Mouse (Mus musculus) c-Kit-positive CD71-positive TER-119-negative erythroid progenitor cells, embryonic 14.5 days (primary cell): ENCODE measurements around the gene Iqgap2.

Source experiments
- DNase-seq: peaks from one replicate; pipeline ENCODE4 v3.0.0-alpha.2; 2013; ENCODE audit warnings: low read depth

Gene Iqgap2

DNA sequence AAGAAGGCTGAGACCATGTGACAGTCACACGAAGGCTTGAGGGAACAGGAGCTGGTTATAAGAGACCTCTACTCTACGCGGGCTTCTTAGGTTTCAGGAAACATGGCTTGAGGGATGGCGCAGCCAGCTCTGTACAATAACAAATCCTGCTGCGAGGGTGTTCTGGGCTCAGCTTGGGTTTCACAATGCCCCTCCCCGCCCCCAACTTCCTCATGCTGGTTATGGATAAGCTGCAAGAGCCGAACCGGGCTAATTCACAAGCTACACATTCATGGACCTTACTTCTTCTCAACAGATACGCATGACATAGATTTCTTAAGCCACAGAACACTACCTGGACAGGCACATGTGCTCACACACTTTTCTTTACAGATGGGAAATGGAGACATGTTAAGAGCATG lies 113.0 kb downstream of the Iqgap2 start:
- DNase-seq = no peak

DNA sequence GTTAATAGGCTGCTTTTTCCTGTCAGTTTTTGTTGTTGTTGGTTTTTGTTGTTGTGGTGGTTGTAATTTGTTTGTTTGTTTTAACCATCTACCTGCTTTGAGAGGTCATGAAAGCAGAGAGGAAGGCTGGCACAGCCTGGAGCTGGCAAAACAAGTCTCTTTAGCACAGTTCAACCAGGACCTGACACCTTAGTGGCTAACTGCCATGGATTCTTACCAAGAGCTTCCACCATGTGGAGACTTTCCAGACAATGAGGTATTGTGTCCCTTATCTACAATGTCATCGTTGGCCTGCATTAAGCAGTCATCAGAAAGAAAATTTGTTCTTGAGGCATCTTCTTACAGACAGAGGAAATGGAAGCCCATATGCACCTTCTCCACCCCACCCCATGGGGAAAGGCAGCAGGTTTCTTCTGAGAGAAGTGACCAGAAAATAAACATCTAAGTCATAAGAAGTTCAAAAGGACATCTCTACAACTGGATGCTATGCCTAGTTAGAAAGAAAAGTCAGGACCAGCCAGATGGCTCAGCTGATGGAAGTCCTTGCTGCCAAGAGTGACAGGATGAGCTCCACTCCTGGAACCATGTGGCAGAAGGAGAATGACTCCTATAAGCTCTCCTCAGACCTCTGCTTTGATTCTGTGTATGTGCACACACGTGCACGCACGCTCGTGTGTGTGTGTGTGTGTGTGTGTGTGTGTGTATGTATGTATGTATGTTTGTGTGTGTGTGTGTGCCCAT lies 113.9 kb downstream of the Iqgap2 start:
- DNase-seq = no peak

DNA sequence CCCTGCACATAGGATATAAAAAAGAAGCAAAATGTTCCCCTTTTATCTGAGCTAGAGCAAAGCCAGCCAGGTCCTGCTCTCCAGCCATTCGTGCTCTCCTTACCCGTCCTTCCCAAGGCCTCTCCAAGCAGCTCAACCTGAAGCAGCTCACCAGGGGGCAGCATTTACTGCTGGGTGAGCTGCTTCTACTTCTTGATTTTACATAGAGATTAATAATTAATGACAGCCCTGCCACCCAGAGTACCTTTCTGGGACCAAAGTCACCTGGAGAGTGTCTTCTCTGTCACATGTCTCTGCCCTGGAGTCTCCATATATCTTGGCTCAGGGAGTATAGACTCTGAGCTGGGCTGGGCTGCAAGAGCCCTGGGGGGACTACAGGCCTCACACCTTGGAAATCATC lies 114.5 kb downstream of the Iqgap2 start:
- DNase-seq = peak; percentile 32

DNA sequence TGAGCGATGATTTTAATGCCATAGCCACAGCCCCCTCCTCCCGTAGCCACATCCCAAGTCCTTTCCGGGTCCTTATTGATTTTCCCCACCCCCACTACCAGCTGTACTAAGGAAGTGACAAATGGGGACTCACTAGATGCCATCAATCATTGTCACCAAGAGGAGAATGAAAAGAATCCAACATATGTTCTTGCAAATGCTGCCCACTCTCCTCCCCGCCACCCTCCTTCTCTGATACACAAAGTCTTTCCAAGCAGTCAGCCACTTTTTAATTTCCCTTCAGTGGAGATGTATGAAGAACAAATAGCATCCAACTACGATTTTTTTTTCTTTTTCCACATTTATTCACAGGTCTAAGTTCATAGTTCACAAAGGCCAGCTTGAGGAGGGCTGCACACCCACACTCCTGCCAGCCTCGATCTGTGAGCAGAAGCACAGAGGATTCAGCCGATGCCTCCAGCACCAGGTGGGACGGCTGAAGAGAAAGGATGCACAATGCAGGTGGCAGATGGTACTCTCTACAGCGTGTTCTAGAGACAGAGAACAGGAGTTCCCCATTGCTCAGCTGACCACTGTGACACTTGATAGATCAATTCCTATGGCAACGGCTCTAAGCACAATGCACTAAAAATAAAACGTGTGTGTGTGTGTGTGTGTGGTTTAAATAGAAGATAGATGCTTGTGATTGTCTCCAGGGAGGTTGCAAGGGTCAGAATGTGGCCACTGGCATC lies 116.6 kb downstream of the Iqgap2 start:
- DNase-seq = no peak

DNA sequence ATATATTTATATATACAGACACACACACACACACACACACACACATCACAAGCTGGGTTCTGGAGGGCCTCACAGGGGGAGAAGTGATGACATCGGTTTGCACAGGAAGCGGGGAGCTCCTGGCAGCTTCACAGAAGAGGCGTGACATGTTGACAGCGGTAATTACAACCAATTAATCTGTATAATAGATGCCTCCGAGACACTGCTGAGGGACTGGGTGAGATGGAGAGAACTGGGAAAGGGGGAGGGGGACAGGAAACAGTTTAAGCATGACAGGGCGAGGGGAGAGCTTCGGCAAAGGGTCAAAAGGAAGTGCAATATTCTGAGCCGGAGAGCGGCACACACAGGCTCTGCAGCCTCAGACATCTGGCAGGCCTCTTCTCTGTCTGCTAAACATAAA lies 126.7 kb downstream of the Iqgap2 start:
- DNase-seq = no peak

DNA sequence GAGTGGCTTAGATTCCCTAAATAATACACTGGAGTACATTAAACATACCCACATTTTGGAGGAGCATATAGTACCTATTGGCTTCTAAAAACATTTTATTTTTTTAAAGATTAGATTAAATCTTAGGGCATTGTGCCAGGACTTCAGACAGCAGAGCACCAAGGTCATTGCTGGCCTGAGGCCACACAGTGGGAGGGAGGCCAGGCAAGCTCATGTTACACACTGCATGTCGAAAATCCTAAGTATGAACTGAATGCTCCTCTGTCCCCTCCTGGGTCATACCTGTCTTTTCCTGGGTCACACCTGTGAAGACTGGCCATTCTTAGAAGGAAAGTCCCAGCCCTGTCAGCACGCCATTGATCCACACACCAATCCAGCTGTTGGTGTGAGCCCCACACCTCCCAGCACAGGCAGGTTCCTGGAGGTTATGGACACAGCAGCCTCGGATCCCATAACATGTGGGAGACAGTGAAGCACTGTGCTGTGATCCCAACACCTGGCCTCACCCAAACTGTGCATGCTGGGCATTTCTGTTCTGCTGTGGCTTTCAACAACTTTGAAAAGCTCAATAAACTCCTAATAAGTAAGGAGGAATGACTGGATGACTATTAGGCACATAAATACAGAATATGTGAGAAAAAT lies 127.7 kb downstream of the Iqgap2 start:
- DNase-seq = no peak

DNA sequence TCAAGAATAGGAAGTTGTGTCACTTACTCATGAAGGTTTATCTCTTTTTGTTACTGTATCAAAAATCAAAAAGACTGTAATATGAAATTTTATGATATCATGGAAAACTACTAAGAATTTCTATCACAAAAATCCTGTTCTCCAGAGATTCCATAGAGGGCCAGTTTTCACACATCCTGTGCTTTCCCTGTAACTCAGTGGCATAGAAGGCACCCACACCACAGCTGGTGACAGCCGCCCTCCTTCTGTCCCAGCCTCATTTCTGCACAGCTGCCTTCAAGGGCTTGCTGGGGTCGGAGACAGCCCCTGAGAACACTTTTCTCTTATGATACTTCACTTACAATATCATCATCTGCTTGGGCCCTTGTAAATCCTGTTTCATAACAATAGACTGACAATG lies 131.9 kb downstream of the Iqgap2 start:
- no peak for DNase-seq

DNA sequence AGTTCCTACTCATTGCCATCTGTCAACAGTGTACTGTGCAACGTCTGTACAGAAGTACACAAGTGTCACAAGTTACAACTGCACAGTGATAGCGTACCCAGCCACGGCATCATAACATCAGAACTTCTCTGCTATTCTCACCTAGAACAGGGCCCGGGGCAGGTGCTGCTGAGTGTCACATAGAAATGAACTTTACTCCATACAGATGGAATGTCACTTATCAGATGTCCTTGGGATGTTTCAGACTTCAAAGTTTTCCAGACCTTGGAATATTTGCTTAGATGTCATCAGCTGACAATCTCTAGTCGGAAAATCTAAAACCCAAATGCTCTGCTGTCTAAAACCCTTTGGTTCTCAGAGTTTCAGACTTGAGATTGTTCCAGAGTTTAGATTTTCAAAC lies 137.4 kb downstream of the Iqgap2 start:
- no peak for DNase-seq

DNA sequence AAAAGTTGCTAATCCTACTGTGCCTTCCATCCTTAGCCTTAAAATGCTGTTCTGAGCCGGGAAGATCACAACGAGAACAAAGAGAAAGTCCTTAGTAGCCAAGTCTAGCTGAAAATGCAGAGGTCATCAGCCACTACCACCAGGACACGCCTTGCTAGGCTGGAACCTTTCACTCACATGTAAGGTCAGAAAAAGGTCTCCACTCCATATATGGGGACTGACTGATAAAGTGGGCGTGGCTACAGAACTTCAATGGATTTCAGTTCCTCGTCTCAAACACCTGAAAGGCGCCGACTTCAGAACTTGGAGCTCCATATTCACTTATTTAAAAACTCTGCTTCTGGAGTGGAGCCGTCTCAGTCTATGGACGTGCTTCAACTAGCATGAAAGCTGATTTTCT lies 139.3 kb downstream of the Iqgap2 start:
- DNase-seq = no peak

DNA sequence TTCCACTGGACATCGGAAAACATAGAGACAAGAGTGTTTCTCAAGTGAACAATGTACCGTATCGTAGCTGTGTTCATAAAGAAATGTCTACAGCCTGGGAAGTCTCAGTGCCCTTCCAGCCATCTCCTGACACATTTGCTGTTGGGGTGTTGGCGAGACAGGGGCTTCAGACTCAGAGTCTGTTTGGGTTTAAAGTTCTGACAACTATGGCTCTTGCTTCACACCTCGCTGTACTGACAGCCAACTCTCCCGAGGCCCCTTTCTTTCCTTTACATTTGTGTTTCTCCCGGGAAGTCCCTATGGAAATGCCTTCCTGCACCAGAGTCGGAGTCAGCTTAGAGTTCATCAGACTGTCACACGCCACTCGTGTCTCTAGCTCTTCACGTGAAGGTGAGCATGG lies 144.2 kb downstream of the Iqgap2 start:
- DNase-seq = no peak

DNA sequence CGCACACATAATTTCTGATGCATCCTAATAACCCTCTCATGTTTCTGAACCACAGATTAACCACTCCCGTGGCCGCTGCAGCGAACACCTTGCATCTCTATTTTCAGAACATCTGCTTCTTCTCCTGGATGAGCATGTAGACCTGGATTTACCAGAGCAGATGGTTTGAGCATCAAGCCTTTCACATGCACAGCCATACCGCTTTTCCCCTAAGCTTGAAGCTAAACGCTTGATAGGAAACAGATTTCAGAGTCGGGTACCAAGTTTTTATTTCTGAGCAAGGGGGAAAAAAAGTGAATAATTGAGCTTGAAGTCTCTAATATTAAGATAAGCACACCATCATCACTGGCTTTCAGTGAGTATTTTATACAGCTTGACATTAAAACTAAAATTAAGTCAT lies 144.6 kb downstream of the Iqgap2 start:
- DNase-seq = no peak

DNA sequence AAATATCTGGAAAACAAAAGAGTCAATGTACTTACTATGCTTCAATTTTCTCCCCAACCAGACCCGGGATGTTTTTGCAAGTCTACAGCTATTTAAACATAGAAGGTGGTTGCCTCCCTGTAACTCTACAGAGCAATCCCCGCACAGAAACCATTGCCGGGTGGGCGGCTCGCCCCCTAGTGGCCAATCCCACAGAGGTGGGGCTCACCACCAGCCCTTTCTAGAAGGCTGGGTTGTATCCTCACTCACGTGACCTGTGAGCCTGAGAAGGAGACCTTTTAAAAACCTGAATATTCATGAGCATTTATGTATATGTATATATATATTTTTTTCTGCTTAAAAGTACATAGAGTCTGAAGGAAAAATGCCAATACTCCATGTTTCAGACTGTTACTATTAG lies 145.2 kb downstream of the Iqgap2 start:
- DNase-seq = peak; percentile 23

DNA sequence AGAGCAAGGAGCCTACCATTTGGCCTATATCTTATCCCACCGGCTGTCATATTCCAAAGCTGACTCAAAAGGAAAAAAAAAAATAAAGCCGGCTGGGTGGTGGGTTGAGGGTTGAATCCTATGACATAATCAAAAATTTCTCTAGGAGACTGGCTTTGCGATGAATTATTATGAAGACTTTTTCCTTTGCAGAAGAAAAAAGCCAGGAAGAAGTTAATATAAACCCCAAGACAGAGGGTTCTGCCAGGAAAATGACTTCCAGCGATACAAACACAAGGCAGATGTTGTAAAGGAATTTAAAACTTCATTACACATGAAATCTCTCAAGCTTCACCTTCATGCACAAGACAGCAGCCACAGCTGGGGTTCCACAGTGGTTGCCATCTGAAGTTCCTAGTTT lies 146.3 kb downstream of the Iqgap2 start:
- DNase-seq = no peak

DNA sequence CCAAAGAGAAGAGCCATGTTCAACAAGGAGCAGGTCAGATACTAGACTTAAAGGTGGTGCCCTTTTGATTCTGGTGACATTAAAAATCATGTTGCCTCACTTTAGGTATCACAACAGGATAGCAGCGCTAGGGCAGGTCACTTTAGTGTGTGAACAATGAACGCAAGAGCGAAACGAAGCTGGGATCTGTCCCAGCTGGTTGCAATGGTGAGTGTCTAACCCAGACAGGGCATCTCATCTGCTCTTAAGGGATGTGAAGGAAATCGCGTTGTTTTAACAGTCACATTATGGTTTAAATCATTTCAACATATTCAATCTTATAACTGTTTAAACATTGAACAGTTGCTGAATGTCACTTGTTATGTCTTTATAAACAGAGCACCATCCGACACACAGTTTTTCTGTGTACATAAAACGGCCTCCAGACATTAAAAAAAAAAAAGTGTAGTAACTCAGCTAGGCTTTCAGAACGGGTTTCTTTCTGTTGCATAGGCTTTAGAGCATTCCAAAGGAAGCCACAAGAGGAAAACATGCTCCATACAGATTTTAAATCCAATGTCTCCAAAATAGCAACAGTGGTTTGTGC lies 148.7 kb downstream of the Iqgap2 start:
- no peak for DNase-seq

DNA sequence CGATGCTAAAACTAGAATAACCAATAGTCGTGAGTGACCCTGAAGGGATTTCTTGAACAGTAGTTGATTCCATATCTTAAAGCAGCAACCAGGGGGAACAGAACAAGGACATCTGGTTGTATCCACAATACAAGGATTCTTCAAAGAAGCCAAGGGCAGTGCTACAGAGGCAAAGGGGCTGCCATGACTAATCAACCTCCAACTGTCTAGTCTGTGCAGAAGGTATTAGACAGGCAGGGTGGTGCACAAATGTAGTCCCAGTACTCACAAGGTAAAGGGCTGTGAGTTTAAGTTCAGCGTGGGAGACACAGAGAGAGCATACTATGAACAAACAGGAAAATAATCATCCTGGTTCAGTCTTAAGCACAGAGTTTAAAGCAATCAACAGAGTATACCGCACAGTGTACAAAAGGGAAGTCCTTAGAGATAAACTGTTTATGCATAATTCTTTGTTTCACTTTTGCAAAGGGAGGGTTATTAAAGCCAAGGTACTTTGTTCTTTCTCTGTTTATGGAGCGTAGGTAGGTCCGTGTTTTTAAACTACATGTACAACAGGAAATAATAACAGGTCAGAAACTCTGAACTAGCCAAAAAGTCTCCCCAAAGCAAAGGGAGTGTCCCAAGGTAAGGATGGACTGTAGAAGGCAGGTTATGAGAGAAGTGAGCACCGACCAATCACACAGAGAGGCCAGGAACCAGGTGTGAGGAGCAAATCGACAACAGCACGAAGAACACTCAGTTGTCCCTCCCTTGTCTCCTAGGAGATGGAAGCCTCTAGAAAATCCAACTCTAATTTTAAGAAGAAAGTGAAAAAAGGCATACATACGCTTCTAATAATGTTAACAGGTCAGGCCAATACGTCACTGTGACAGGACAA lies 149.7 kb downstream of the Iqgap2 start:
- DNase-seq = no peak

DNA sequence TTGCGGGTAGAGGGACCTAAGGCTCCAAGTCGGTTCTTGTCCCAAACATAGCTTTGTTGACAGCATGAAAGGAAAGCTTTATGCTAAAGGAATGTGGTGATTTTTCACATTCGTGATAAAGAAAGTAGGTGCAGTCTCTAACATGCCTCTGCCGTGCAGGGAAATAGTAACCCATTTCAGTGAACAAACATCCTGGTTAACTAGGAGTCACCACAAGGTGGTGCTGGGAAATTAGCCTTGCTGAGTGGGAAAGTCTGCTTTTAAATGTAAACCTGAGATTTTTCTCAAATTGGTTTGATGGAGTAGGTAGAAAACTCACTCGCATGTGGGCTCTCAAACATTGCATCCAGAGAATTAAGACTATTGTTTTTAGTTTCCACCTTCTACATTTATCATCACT lies 152.1 kb downstream of the Iqgap2 start:
- DNase-seq = no peak

DNA sequence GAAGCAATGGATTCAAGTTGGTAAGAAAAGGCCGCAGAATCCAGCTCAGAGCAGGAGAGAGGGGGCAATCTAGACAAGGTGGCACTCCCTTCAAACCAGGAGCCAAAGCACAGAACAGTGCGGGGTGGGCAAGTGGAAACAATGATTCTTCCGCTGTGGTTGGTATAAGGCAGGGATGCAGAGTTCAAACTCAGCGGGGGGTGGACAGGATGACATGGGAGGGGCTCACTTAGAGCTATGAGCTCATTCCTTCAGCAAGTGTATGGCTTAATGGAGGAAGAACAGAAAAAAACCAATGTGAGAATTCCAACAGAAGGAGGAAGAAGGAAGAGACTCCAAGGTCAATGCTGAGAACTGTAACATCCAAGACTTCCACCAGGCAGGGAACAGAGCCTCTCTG lies 161.2 kb downstream of the Iqgap2 start:
- DNase-seq = no peak

DNA sequence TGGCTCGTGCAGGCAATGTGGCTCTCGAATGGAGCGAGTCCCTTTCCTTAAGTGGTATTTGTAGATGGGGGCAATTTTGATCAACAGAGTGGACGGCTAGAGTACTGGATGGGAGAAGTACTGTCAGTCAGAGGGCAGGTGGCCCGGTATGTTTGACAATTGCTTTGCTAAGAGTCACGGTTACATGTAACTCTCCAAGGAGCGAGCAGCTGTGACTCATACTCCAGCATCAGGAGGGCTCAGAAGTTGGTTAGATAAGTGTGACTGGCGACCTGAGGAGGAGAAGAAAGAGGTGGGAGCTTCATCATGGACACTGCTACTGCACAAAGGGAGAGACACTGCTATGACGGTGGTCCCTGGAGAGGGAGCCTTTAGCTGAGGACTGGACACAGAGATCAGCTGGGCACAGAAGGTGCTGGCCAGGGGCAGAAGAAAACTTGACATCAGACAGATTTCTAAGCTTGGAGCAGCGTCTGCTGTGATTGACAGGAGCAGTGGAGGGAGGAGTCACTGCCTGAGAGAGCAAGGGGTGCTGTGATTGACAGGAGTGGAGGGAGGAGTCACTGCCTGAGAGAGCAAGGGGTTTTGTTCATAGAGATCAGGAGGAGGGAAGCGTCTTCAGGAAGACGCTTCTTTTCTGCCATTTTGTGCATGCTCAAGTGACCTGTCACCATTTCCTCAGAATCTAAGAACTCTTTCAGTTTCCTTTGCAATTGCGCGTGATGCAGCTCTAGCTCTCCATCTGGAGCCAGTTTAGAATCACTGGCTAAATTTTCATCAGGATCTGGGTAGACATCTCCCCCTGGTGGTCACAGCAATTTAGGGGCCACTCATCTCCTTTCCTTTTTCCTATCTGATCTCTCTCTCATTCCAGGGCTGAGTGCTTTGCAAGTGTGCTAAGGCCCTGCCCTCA lies 172.1 kb downstream of the Iqgap2 start:
- peak; percentile 65 for DNase-seq

DNA sequence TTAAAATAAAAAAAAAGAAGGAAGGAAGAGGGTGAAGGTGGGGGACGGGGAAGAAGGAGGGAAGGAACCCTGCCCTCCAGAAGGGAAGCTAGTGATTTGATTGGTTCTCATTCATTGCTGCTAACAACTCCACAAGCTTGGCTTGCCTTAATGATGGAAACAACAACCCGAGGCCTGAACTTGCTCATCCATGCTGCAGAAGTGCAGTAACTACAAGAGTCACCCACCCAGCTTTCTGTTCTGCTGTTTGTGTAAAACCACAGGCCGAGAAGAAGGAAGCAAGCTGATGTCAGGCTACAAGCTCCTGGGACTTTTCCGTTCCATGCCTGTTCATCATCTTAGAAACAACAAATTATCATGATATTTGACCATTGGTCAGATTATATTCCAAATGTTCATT lies 176.4 kb downstream of the Iqgap2 start:
- no peak for DNase-seq

DNA sequence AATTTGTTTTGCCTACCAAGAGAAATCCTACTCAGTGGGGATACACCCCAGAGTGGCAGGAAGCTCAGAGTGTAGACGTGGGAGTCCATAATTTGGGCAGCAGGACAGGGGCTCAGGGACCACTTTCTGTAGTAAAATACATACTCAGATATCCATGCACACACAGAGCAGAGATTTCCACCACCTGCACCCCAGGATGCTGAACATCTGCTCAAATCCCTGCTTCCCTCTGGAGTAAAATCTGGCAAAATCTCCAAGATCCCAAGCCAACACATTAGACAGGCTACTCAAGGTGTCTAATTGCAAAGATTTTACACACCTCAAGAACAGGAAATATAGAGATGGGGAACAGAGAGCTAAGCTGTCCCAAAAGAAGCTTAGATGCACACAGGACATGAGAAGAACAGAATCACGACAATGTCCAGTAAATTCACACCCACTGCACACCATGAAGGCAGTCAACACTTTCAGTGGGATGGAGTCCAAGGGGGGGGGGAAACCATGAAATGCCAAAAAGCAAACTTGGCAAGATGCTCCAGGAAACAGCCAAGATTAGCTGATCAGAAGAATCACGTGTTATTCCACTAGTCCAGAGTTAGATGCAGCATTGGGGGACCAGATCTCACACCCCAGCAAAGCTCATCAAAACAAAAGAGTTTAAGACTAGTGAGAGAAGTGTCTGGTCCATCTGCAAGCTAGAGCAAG lies 177.3 kb downstream of the Iqgap2 start:
- DNase-seq = no peak
